Mouse (Mus musculus) urinary bladder, postnatal 10 days (tissue): ENCODE results near the gene Auh.

Experiments used
- DNase-seq: peaks from one replicate; pipeline ENCODE4 v3.0.0; 2022; ENCODE audit warnings: low spot score

The Auh gene

GRCm38 (mm10) chr13:52794232-52794631, 135.2 kb downstream of the Auh start:
- DNase-seq: no peak

- no peak for DNase-seq
Observed at GRCm38 (mm10) chr13:52793434-52793989, 136.0 kb downstream of the Auh start.

DNA sequence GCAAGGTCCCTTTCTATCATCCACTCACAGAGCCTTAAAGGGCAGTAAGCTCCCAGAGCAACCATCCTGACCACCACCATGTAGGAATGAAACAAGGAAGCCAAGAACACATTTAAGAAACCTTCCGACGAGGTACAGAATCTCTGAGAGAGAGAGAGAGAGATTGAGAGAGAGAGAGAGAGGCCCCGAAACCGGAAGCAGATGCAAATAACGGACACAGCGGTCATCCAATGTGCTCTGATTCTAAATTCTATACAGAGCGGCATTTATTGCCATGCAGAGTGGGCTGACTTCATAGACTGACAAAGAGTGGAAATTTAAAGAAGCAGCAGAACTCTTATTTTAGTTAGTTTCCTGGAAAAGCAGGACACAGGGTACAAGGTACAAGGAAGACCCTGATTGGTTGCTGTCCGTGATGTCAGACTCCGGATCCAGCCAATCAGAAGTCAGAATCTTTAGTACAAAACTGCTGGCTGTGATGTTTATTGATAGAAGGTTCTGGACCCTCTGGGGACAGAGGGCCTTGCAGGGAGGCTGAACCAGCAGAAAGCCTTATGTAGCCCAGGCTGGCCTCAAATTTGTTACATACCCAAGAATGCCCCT, 137.1 kb downstream of the Auh start:
- no peak for DNase-seq

DNA sequence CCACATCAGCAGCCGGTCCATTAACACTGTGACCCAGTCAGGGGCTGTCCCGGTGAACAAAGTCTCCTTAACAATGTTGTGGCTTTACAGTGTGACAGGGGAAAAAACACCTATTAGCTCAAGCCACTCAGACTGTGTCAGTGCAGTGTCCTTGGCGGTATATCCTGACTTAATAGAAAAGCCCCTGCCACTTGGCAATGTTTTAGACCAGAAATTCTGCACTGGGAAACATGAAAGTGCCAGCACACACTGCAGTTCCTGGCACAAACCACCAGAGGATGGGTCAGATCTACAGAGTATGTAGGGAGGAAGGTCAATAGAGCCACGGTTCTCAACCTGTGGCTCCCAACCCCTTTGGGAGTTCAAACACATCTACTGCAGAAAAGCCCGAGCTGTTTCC, 138.6 kb downstream of the Auh start:
- no peak for DNase-seq
